Comparison of ENCODE assay signal across 24 mouse cellular contexts in the genomic region with DNA sequence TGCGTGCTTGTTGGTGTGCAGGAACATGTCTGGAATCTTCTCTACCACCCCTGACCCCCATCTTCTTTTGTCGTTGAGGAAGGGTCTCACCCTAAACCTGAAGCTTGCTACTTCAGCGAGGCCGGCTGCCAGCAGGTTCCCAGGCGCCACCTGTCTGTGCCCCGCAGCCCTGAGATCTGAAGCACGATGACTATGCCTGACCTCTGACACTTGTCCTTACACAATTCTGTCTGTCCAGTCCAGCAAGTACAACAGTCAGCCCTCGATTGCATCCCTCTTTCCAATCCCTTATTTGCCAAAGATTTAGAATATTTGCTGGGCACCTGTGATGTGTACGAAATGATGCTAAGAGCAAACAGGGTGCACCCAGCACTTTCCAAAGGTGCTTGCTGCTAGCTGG.
A peak's percentile ranks its signal among the peaks of the same experiment; 100 is the strongest.
DNase-seq lines count a peak whose midpoint lies in the region; ATAC-seq and TF ChIP-seq lines count a peak whose summit lies in the region.
"Had no signal": no experiment of that assay in that cellular context is flagged by ENCODE, and none has a peak within 500 bp of the region (broad histone marks: within the 10 kb centered on the region; RNA-seq: fewer than 3 reads in every experiment).

No protein-coding gene starts in this region.

- WGBS in liver, embryonic 14.5 days (ENCODE audit: insufficient replicate concordance), result 56% methylated on average over 9 of the region's 9 CpGs
- WGBS in liver, embryonic 16.5 days (ENCODE audit: insufficient replicate concordance), result 52% methylated on average over 9 of the region's 9 CpGs
- 55% methylated on average over 9 of the region's 9 CpGs for WGBS in stomach, postnatal 0 days

- TF ChIP-seq CTCF in layer of hippocampus, adult 2 months (conservative IDR thresholded peaks at IDR 0.05), result no peak
- TF ChIP-seq CTCF in liver, embryonic 14.5 days (IDR thresholded peaks at IDR 0.05; ENCODE audit: low read depth), result 0 out of 2 replicates have a peak, but pooled peaks have one; percentile 12
- TF ChIP-seq CTCF in stomach, postnatal 0 days (IDR thresholded peaks at IDR 0.05; ENCODE audit: low read depth), result no peak

- H3K27me3 ChIP-seq in liver, embryonic 14.5 days (ENCODE audit: control insufficient read depth, insufficient read depth, low read length), result no peaks in the 10 kb centered on the region
- no peaks in the 10 kb centered on the region for H3K27me3 ChIP-seq in liver, embryonic 16.5 days (ENCODE audit: control insufficient read depth, insufficient read depth, low read depth, low read length)
- H3K27me3 ChIP-seq in stomach, postnatal 0 days (ENCODE audit: control insufficient read depth, insufficient read depth, low read length), result no peaks in the 10 kb centered on the region
- H3K27me3 ChIP-seq: forebrain, embryonic 13.5 days; heart, embryonic 12.5 days; heart, embryonic 15.5 days had no signal

- peak overlapping the region; percentile 55; the same call in 1 of the 2 replicates for H3K27ac ChIP-seq in layer of hippocampus, adult 2 months
- H3K27ac ChIP-seq in liver, embryonic 14.5 days, result no peak overlapping the region
- H3K27ac ChIP-seq in liver, embryonic 16.5 days (ENCODE audit: low read length), result no peak overlapping the region
- no peak overlapping the region for H3K27ac ChIP-seq in stomach, postnatal 0 days (replicated peaks)
- H3K27ac ChIP-seq: forebrain, embryonic 10.5 days; forebrain, embryonic 13.5 days; gastrocnemius, adult 2 months; heart, embryonic 15.5 days; hindbrain, embryonic 14.5 days had no signal

- H3K9ac ChIP-seq in liver, embryonic 14.5 days (replicated peaks), result no peak overlapping the region
- H3K9ac ChIP-seq in liver, embryonic 16.5 days (ENCODE audit: low read depth, low read length), result no peak overlapping the region
- no peak overlapping the region for H3K9ac ChIP-seq in stomach, postnatal 0 days (ENCODE audit: low read length)
- H3K9ac ChIP-seq: forebrain, embryonic 13.5 days; heart, embryonic 12.5 days; heart, embryonic 15.5 days; hindbrain, embryonic 14.5 days had no signal

- peak; percentile 52; the same call in 1 of the 2 replicates for ATAC-seq in liver, embryonic 14.5 days (ENCODE audit: insufficient read depth)
- ATAC-seq in liver, embryonic 16.5 days (ENCODE audit: low read depth), result peak; percentile 82
- 0 out of 2 replicates have a peak, but pooled peaks have one; percentile 51 for ATAC-seq in stomach, postnatal 0 days (ENCODE audit: low FRiP score, low TSS enrichment)
- ATAC-seq: CD4-positive, CD25-positive, alpha-beta regulatory T cell, adult 4 months; forebrain, embryonic 13.5 days; forebrain, embryonic 16.5 days had no signal

- H3K9me3 ChIP-seq in liver, embryonic 14.5 days (ENCODE audit: control insufficient read depth, low read length), result no peaks in the 10 kb centered on the region
- no peaks in the 10 kb centered on the region for H3K9me3 ChIP-seq in liver, embryonic 16.5 days (replicated peaks; ENCODE audit: control insufficient read depth, low read length)
- H3K9me3 ChIP-seq in stomach, postnatal 0 days (ENCODE audit: control insufficient read depth, low read length), result no peaks in the 10 kb centered on the region
- H3K9me3 ChIP-seq: forebrain, embryonic 10.5 days; forebrain, embryonic 13.5 days; heart, embryonic 12.5 days; heart, embryonic 15.5 days had no signal

- no peak for TF ChIP-seq EP300 in liver, embryonic 14.5 days (IDR thresholded peaks at IDR 0.05; ENCODE audit: low read depth)
- no peak for TF ChIP-seq EP300 in stomach, postnatal 0 days (optimal IDR thresholded peaks at IDR 0.05)

- peaks cover 0 to 2% of the 10 kb centered on the region in 2 experiments; a peak in 1 of 4 replicates for H3K4me1 ChIP-seq in liver, embryonic 14.5 days (replicated peaks; ENCODE audit: control insufficient read depth in 2 of 2, insufficient read depth in 2 of 2, low read length in 1 of 2)
- no peaks in the 10 kb centered on the region for H3K4me1 ChIP-seq in liver, embryonic 16.5 days (ENCODE audit: control insufficient read depth, low read depth, low read length)
- H3K4me1 ChIP-seq in stomach, postnatal 0 days (replicated peaks; ENCODE audit: control insufficient read depth, insufficient read depth), result no peaks in the 10 kb centered on the region
- H3K4me1 ChIP-seq: forebrain, embryonic 10.5 days; forebrain, embryonic 13.5 days; heart, embryonic 12.5 days; heart, embryonic 15.5 days had no signal

- H3K4me3 ChIP-seq in layer of hippocampus, adult 2 months, result no peak overlapping the region
- H3K4me3 ChIP-seq in liver, embryonic 14.5 days (ENCODE audit: insufficient read depth in 1 of 2, low read depth in 2 of 2, low read length in 2 of 2), result no peak overlapping the region
- no peak overlapping the region for H3K4me3 ChIP-seq in liver, embryonic 16.5 days (ENCODE audit: low read depth, low read length)
- H3K4me3 ChIP-seq in stomach, postnatal 0 days (ENCODE audit: low read depth, low read length), result no peak overlapping the region
- H3K4me3 ChIP-seq: forebrain, embryonic 10.5 days; forebrain, embryonic 13.5 days; gastrocnemius, adult 2 months; heart, embryonic 12.5 days; heart, embryonic 15.5 days had no signal

- H3K36me3 ChIP-seq in liver, embryonic 14.5 days (replicated peaks; ENCODE audit: control insufficient read depth, insufficient read depth, low read depth), result no peaks in the 10 kb centered on the region
- no peaks in the 10 kb centered on the region for H3K36me3 ChIP-seq in liver, embryonic 16.5 days (ENCODE audit: control insufficient read depth, insufficient read depth)
- H3K36me3 ChIP-seq in stomach, postnatal 0 days (ENCODE audit: control insufficient read depth, insufficient read depth, low read length), result no peaks in the 10 kb centered on the region
- H3K36me3 ChIP-seq: forebrain, embryonic 10.5 days had no signal

- no peak for DNase-seq in layer of hippocampus, adult 2 months (ENCODE audit: low spot score in 2 of 2)
- no peak for DNase-seq in layer of hippocampus, postnatal 25 days (ENCODE audit: extremely low spot score in 1 of 2, low spot score in 1 of 2)
- peak in 1 of 3 experiments; percentile 16 for DNase-seq in liver, embryonic 14.5 days (ENCODE audit: low read depth in 3 of 3, low spot score in 3 of 3)
- no peak for DNase-seq in liver
- no peak for DNase-seq in stomach, postnatal 0 days (ENCODE audit: low spot score)
- no peak for DNase-seq in frontal cortex, postnatal 25 days (ENCODE audit: low spot score in 2 of 2)
- no peak for DNase-seq in spleen, postnatal 10 days (ENCODE audit: low spot score in 2 of 2)
- DNase-seq: adrenal gland, postnatal 10 days; cerebellum, adult 18-20 months; cerebellum, adult 9-10 months; cerebellum, postnatal 14 days; gastrocnemius, adult 2 months; gastrocnemius, postnatal 14 days; heart, adult 18-20 months; heart, postnatal 10 days; heart, postnatal 4 days had no signal

- H3K4me2 ChIP-seq in liver, embryonic 14.5 days (ENCODE audit: low read depth), result no peak overlapping the region
- no peak overlapping the region for H3K4me2 ChIP-seq in liver, embryonic 16.5 days (ENCODE audit: low read depth, low read length)
- H3K4me2 ChIP-seq in stomach, postnatal 0 days (replicated peaks; ENCODE audit: low read depth), result no peak overlapping the region
- H3K4me2 ChIP-seq: forebrain, embryonic 13.5 days; heart, embryonic 12.5 days; heart, embryonic 15.5 days; hindbrain, embryonic 14.5 days had no signal
